Mouse (Mus musculus) layer of hippocampus, postnatal 36 days (tissue): ENCODE results near the gene Akt2. TPM values are rescaled to one million over a fixed set of nuclear protein-coding genes. Genes with fewer than 3 reads are reported as not detected.

Source experiments
- DNase-seq, 2 experiments: peaks; one replicate each; pipeline ENCODE4 v3.0.0; 2022
- total RNA-seq, 2 experiments: library from RNA; stranded (reverse); gene quantifications; 2 replicates each; pipeline ENCODE4 v1.2.3; 2021

Akt2 gene
- total RNA-seq, 2 experiments from 2014 or later = 97.7 to 102 TPM

DNA sequence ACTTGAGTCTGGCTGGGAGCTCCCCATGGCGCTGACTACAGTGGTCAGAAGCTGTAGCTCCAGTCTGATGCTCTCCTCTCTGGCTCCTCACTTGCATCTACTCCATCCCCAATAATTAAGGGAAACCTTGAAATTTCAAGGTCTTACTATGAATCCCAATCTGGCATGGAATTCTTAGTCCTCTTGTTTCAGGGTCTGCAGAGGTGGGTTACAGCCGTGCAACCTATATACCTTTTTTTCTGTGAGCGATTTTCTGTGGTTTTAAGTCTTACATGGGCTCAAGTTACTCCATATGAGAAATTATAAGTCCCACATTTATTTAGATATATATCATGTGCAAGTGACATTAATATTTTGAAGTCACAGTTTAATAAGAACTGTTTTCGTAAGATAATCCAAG is 1.3 kb upstream of the Akt2 start:
- no peak for DNase-seq

GRCm38 (mm10) chr7:27590566-27591213 is 662 bp upstream of the Akt2 start:
- no peak for DNase-seq

DNA sequence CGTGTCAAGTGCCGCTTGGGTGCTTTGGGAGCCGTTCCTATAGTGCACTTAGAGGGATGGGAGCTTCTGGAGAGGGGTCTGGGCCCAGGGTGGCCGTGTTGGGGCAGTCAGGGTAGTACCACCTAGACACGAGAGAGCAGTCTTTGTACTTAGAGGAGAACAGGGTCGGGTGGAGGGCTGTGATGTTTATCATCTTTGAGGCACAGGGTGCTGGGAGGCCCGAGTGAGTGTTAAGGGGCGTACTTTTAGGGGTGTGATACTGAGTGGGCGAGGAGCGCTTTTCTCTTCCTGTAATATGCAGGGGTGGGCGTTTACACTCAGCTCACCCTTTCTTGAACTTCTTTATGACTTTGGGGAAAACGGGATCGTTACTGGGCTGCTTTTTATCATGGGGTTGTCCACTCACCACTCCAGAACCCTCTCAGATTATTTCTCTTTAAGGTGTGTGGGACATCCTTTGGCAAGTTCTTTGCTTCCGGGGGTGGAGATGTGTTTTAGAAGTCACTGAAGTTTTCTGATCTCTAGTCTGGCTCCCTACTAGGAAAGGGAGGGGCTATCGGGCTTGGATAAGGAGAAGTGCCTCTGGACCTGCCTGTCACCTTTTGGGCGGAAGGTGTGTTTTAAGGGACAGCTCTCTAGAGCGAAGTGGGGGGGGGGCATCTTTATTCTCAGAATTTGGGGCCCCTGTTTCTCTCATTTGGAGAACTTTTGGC is 1.0 kb downstream of the Akt2 start:
- DNase-seq = no peak

DNA sequence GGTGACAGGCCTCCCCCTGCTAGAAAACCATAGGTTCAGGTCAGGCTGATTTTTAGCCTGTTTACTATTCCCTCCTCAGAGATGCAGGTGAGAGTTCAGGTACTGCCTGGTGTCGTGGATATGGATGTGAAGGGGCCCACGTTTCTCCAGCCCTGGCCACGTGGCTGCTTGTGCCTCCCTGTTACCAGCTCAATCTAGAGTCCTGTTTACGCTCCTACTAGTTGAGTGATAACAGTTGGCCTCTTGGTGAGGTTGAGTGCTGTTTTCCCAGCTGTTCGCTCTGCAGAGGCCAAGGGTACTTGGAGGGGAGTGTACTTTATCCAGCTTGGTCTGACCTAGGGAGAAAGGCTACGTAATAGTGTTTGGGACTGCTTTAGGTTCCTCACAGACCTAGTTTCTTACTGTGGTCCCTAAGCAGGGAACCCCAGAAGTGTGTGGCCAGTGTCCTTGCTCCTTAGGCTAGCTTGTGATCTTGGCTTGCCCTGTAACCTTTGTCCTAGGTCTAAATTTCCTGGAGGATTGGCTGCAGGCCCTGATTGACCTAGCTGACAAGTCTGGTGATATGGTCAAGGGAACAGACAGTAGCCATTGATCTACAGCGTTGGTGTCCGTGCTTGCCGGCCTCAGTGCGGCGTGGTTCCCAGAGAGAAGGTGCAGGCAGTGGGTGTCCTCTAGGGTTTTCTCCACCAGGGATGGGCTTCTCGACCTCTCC is 1.7 kb downstream of the Akt2 start:
- no peak for DNase-seq

GRCm38 (mm10) chr7:27596586-27597503 is 5.5 kb downstream of the Akt2 start:
- DNase-seq = no peak

GRCm38 (mm10) chr7:27598053-27598452 is 6.7 kb downstream of the Akt2 start:
- DNase-seq = no peak

GRCm38 (mm10) chr7:27601628-27602027 is 10.3 kb downstream of the Akt2 start:
- peak in 1 of 2 experiments; percentile 51 for DNase-seq

- DNase-seq = no peak
Observed at GRCm38 (mm10) chr7:27602161-27602560, 10.8 kb downstream of the Akt2 start.

- no peak for DNase-seq
Observed at GRCm38 (mm10) chr7:27602835-27603234, 11.5 kb downstream of the Akt2 start.

GRCm38 (mm10) chr7:27604661-27605348 is 13.5 kb downstream of the Akt2 start:
- no peak for DNase-seq

- DNase-seq = peak in 1 of 2 experiments; percentile 58
Observed at GRCm38 (mm10) chr7:27605499-27606285, 14.3 kb downstream of the Akt2 start.

DNA sequence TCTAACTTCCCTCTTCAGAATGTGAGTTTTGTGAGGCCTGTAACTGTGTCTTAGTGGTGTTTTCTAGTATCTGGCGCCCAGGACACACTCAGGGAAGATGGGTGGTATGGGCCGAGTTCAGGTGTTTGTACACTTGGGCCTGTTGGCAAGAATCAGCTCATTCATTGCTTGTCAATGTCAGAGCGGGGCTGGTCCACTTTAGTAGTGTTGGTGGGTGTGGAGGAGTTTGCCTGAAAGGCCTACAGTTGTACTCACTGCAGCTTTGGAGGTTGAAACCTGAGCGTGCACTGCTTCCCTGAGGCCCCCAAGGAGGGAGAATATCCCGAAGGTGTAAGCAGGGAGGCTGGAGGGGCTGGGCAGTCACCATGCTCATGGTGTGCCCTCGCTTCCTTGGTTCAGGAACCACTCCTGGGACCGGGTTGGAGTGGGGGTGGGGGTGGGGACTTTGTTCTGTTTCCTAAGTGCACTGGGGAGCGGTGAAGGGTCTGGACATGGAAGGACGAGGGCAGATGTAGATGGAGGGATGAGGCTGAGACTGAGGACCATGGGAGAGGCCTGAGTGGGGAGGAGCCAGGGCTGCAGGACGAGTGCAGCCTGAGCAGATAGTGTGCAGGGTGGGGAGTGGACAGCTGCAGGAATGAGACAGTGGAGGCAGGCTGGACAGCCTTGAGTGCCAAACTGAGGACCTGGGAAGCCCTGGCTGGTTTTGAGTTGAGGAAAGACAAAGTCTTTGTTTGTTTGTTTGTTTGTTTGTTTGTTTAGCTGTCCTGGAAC is 15.3 kb downstream of the Akt2 start:
- DNase-seq = no peak

- peak in 1 of 2 experiments; percentile 66 for DNase-seq
Observed at GRCm38 (mm10) chr7:27607580-27607979, 16.2 kb downstream of the Akt2 start.

GRCm38 (mm10) chr7:27608130-27608529 is 16.8 kb downstream of the Akt2 start:
- no peak for DNase-seq

DNA sequence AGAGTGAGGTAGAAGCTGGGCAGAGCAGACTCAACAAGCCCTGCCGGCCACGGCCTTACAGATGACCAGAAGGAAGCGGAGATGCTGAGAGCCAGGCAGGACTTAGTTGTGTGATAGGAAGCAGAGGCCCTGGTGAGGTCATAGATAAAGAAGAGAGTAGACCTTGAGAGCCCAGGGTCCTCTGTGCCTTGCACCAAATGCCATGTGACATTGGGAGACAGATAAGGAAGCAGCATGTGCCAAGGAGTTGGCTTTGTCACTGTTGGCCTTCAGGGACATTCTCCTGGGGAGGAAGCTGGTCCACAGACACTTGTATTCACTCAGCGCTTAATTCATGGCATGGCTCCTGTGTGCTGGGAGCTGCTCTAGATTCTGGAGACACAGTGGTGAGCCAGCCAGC is 17.9 kb downstream of the Akt2 start:
- no peak for DNase-seq

GRCm38 (mm10) chr7:27609688-27610087 is 18.3 kb downstream of the Akt2 start:
- DNase-seq = no peak

- no peak for DNase-seq
Observed at GRCm38 (mm10) chr7:27610370-27610769, 19.0 kb downstream of the Akt2 start.

DNA sequence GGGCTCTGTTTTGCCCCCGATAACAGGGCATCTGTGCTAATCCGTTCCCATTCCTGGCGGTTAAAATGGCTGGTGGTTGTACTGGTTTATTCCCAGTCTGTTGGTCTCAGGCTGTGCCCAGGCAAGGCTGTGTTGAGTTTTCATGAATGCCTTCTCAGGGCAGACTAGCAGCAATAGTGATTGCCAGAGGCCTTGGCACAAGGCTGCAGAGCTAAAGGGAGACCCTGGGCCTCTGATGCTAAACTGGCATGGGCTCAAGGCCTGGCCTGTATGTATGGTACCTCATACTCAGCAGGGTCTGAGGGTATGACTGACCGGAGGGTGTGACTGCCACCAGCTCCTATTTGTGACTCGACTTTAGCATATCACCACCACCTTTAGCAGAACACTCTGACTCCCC is 19.5 kb downstream of the Akt2 start:
- DNase-seq = no peak

GRCm38 (mm10) chr7:27612940-27613339 is 21.6 kb downstream of the Akt2 start:
- DNase-seq = no peak
